Mouse (Mus musculus): ENCODE results near the gene Clns1a. TPM values are rescaled to one million over a fixed set of nuclear protein-coding genes. Genes with fewer than 3 reads are reported as not detected.

The Clns1a gene
- 10 to 100 TPM; 29.2 to 38.9 TPM for polyA plus RNA-seq (2012; fragmentation: generic; extraction: Trizol)

GRCm38 (mm10) chr7:97696506-97697254 lies at the start of gene Clns1a:
TSS of gene Clns1a (plus strand) at chr7:97696634.

DNA sequence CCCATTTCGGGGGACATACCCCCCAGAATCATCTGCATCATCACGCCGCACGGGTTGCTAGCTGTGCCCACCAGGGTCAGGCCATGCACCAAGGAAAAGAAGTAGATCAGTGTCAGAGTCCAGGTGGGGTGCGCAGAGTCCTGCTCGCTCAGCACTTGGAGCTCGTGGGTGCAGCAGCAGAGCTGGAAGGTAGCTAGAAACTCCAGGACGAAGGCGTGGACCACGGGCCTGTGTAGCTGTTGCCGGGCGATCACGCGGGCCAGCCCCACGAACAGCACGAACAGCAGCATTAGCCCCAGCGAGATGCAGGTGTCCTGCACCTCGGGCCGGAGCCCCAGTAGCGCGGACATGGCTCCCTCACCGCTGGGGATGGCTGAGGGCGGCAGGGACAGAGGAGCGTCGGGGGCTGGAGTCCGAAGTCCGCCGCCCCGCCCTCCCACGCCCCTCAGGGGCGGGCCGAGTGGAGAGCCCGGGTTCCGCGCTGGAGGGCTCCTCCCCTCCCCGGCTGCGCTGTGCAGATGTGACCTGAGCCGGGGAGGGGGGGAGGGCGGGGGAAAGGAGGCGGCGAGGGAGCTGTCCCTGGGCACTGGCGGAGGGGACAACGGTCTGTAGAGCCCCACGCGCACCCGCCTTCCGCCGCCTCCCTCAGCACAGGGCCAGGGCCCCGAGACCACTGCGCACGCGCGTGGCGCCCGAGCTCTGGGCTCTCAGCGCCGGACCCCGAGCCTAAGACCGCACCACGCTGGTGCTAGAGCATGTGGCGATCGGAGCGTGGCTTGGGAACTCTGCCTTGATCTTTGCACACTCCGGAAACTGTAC lies 41.4 kb downstream of the Clns1a start, which contains the start of gene Aqp11:
Gene Aqp11 (minus strand): TSS at position 652 of the 819 bp plus-strand sequence.

Other genes starting within 250 kb of the Clns1a start
- gene Kctd14, start 245.3 kb upstream of the Clns1a start, polyA plus RNA-seq (2012; fragmentation: generic; extraction: Trizol) = not detected
- gene Ints4, start 215.7 kb upstream of the Clns1a start, polyA plus RNA-seq (2012; fragmentation: generic; extraction: Trizol) = 10 to 100 TPM; 10.1 to 31.8 TPM
- 10 to 100 TPM; 10.8 to 62.5 TPM for gene Aamdc, start 117.1 kb upstream of the Clns1a start, polyA plus RNA-seq (2012; fragmentation: generic; extraction: Trizol)
- gene Rsf1, start 116.7 kb upstream of the Clns1a start, polyA plus RNA-seq (2012; fragmentation: generic; extraction: Trizol) = 1 to 10 TPM in 1 of 2 experiments, under 1 TPM in 1; 0.76 to 3.6 TPM
- under 1 TPM; 0.33 to 0.86 TPM for gene Aqp11, start 41.7 kb downstream of the Clns1a start, polyA plus RNA-seq (2012; fragmentation: generic; extraction: Trizol)
- gene Pak1, start 91.9 kb downstream of the Clns1a start, polyA plus RNA-seq (2012; fragmentation: generic; extraction: Trizol) = 10 to 100 TPM; 25.3 to 33.9 TPM
- not detected for gene Gdpd4, start 223.3 kb downstream of the Clns1a start, polyA plus RNA-seq (2012; fragmentation: generic; extraction: Trizol)

All from C3H10T1/2 (cell line).